Mouse (Mus musculus) neural tube, embryonic 10.5 days (tissue): ENCODE measurements around the gene Rln3.
A peak's percentile ranks its signal among the peaks of the same experiment; 100 is the strongest.

ENCODE experiments used
- DNase-seq: peaks from one replicate; pipeline ENCODE4 v3.0.0-alpha.2; 2017; ENCODE audit warnings: low spot score; ENCODE audit errors: extremely low spot score

The Rln3 gene

GRCm38 (mm10) chr8:84065457-84066072, 20.8 kb upstream of the Rln3 start:
- no peak for DNase-seq

GRCm38 (mm10) chr8:84065037-84065436, 20.2 kb upstream of the Rln3 start, which contains the start of gene Gm10643:
Gene Gm10643, minus strand, starts transcription at chr8:84065137.
- DNase-seq = no peak

- no peak for DNase-seq
These were observed 19.2 kb upstream of the Rln3 start for GRCm38 (mm10) chr8:84063861-84064610.

GRCm38 (mm10) chr8:84060245-84060644, 15.4 kb upstream of the Rln3 start:
- DNase-seq = no peak

- DNase-seq = no peak
These were observed 14.4 kb upstream of the Rln3 start for GRCm38 (mm10) chr8:84059226-84059625.

- no peak for DNase-seq
These were observed 13.0 kb upstream of the Rln3 start for GRCm38 (mm10) chr8:84057827-84058226.

GRCm38 (mm10) chr8:84053229-84053628, 8.4 kb upstream of the Rln3 start:
- no peak for DNase-seq

GRCm38 (mm10) chr8:84052746-84053145, 7.9 kb upstream of the Rln3 start:
- DNase-seq = no peak

GRCm38 (mm10) chr8:84048171-84048570, 3.4 kb upstream of the Rln3 start:
- no peak for DNase-seq

GRCm38 (mm10) chr8:84046505-84046904, 1.7 kb upstream of the Rln3 start:
- no peak for DNase-seq

- no peak for DNase-seq
These were observed 697 bp downstream of the Rln3 start for GRCm38 (mm10) chr8:84044103-84044502.

GRCm38 (mm10) chr8:84042948-84043342, 1.9 kb downstream of the Rln3 start:
- DNase-seq = no peak

GRCm38 (mm10) chr8:84042066-84042947, 2.5 kb downstream of the Rln3 start, which contains the start of gene Il27ra:
Gene Il27ra, minus strand, starts transcription at chr8:84042589.
- peak; percentile 69 for DNase-seq

GRCm38 (mm10) chr8:84039050-84039449, 5.8 kb downstream of the Rln3 start:
- DNase-seq = peak; percentile 87

- DNase-seq = no peak
These were observed 6.8 kb downstream of the Rln3 start for GRCm38 (mm10) chr8:84038015-84038414.

GRCm38 (mm10) chr8:84032777-84033176, 12.0 kb downstream of the Rln3 start:
- DNase-seq = no peak

GRCm38 (mm10) chr8:84029272-84029671, 15.5 kb downstream of the Rln3 start:
- DNase-seq = no peak

- DNase-seq = no peak
These were observed 17.4 kb downstream of the Rln3 start for GRCm38 (mm10) chr8:84027449-84027848.

- peak; percentile 69 for DNase-seq
These were observed 18.9 kb downstream of the Rln3 start for GRCm38 (mm10) chr8:84025863-84026262.

- peak; percentile 70 for DNase-seq
These were observed 20.6 kb downstream of the Rln3 start for GRCm38 (mm10) chr8:84024171-84024570.

GRCm38 (mm10) chr8:84023631-84024030, 21.2 kb downstream of the Rln3 start:
- DNase-seq = no peak

- no peak for DNase-seq
These were observed 21.7 kb downstream of the Rln3 start for GRCm38 (mm10) chr8:84023085-84023484.
